Mouse (Mus musculus): ENCODE measurements around the gene P4ha3. TPM values are rescaled to one million over a fixed set of nuclear protein-coding genes. Genes with fewer than 3 reads are reported as not detected.

The P4ha3 gene
- polyA plus RNA-seq (2012; rRNA removed) = 5.5 and 13.0 TPM in 2 replicates

GRCm38 (mm10) chr7:100285383-100285782 is at the start of gene P4ha3:
P4ha3 (plus strand) TSS chr7:100285520.

Other genes starting within 250 kb of the P4ha3 start
- gene Pold3, start 164.0 kb upstream of the P4ha3 start, polyA plus RNA-seq (2012; rRNA removed) = 75.3 and 121 TPM in 2 replicates
- gene Lipt2, start 126.2 kb upstream of the P4ha3 start, polyA plus RNA-seq (2012; rRNA removed) = 8.4 and 13.0 TPM in 2 replicates
- gene Kcne3, start 109.0 kb upstream of the P4ha3 start, polyA plus RNA-seq (2012; rRNA removed) = 2.2 and 10.8 TPM in 2 replicates
- 15.7 and 15.9 TPM in 2 replicates for gene Pgm2l1, start 58.1 kb upstream of the P4ha3 start, polyA plus RNA-seq (2012; rRNA removed)
- gene C2cd3, start 86.7 kb downstream of the P4ha3 start, polyA plus RNA-seq (2012; rRNA removed) = 28.2 and 37.5 TPM in 2 replicates
- 84.2 and 106 TPM in 2 replicates for gene Ppme1, start 86.8 kb downstream of the P4ha3 start, polyA plus RNA-seq (2012; rRNA removed)
- gene Ucp3, start 187.5 kb downstream of the P4ha3 start, polyA plus RNA-seq (2012; rRNA removed) = 0.08 TPM in 1 of 2 replicates, not detected in the other
- 41.1 and 93.0 TPM in 2 replicates for gene Ucp2, start 207.8 kb downstream of the P4ha3 start, polyA plus RNA-seq (2012; rRNA removed)
- 0.52 and 1.0 TPM in 2 replicates for gene Dnajb13, start 229.4 kb downstream of the P4ha3 start, polyA plus RNA-seq (2012; rRNA removed)